Mouse (Mus musculus) embryonic facial prominence, embryonic 12.5 days (tissue): ENCODE results near the gene Ube3c. TPM values are rescaled to one million over a fixed set of nuclear protein-coding genes. Genes with fewer than 3 reads are reported as not detected.

ENCODE experiments used
- ATAC-seq: fragments of 200-750 bp; cut with Nextera tagmentation; 2 replicates; pipeline ENCODE4 v1.8.0; 2017; ENCODE audit not compliant: insufficient number of reproducible peaks, insufficient read depth, low FRiP score, low TSS enrichment
- H3K27ac ChIP-seq: fragments of 300-500 bp; sonication (generic); 2 replicates; pipeline ENCODE4 v1.5.1; 2016; ENCODE audit warnings: mild to moderate bottlenecking
- H3K27me3 ChIP-seq: fragments of 300-500 bp; sonication (generic); 2 replicates; pipeline ENCODE4 v1.6.1; 2016; ENCODE audit warnings: mild to moderate bottlenecking, moderate library complexity
- H3K36me3 ChIP-seq: fragments of 300-500 bp; sonication (generic); 2 replicates; pipeline ENCODE4 v1.6.1; 2016; ENCODE audit warnings: mild to moderate bottlenecking
- H3K4me1 ChIP-seq: fragments of 300-500 bp; sonication (generic); 2 replicates; pipeline ENCODE4 v1.6.1; 2016
- H3K4me2 ChIP-seq: fragments of 300-500 bp; sonication (generic); replicated peaks from 2 replicates; pipeline ENCODE4 v1.6.1; 2016; ENCODE audit warnings: mild to moderate bottlenecking, moderate library complexity
- H3K4me3 ChIP-seq: fragments of 300-500 bp; sonication (generic); 2 replicates; pipeline ENCODE4 v1.5.1; 2016; ENCODE audit warnings: mild to moderate bottlenecking
- H3K9ac ChIP-seq: fragments of 300-500 bp; sonication (generic); 2 replicates; pipeline ENCODE4 v1.6.1; 2016; ENCODE audit warnings: mild to moderate bottlenecking, moderate library complexity
- H3K9me3 ChIP-seq: fragments of 300-500 bp; sonication (generic); 2 replicates; pipeline ENCODE4 v1.6.1; 2016; ENCODE audit warnings: mild to moderate bottlenecking, moderate library complexity
- WGBS: fragments of 180-500 bp; shearing (Covaris S2); methylation state at CpG from one replicate; pipeline ENCODE4 v1.1.7; 2016; 5-methylcytosine and 5-hydroxymethylcytosine counted together
- polyA plus RNA-seq: library from polyadenylated mRNA; unstranded; fragments of >200 nt; fragmentation: Nextera tagmentation; extraction: Ambion mirVana; gene quantifications from 2 replicates; pipeline ENCODE4 v1.2.1, GENCODE M21; 2016

Gene Ube3c
- polyA plus RNA-seq, 1 experiment from 2014 or later = 39.5 TPM

GRCm38 (mm10) chr5:29685085-29685484, 116.0 kb downstream of the Ube3c start:
- no peaks in the 10 kb centered on the region for H3K9me3 ChIP-seq
- WGBS = 89% methylated on average over 4 of the region's 4 CpGs

GRCm38 (mm10) chr5:29687671-29688070, 118.6 kb downstream of the Ube3c start:
- no peaks in the 10 kb centered on the region for H3K4me1 ChIP-seq
- no peak overlapping the region for H3K4me3 ChIP-seq
- H3K27me3 ChIP-seq = no peaks in the 10 kb centered on the region
- no peak overlapping the region for H3K27ac ChIP-seq
- 53% methylated on average over 3 of the region's 3 CpGs for WGBS
- H3K9ac ChIP-seq = no peak overlapping the region
- no peak overlapping the region for H3K4me2 ChIP-seq
- no peaks in the 10 kb centered on the region for H3K36me3 ChIP-seq
- H3K9me3 ChIP-seq = no peaks in the 10 kb centered on the region
- ATAC-seq = no peak

More at GRCm38 (mm10) chr5:29685085-29685484, 116.0 kb downstream of the Ube3c start:
- Histone ChIP-seq H3K27me3 (no peaks in the 10 kb centered on the region), H3K36me3 (no peaks in the 10 kb centered on the region), H3K4me1 (no peaks in the 10 kb centered on the region), H3K27ac (no peak overlapping the region), H3K4me3 (no peak overlapping the region), H3K4me2 (no peak overlapping the region), H3K9ac (no peak overlapping the region)
- ATAC-seq = no peak

- ATAC-seq = no peak
- no peaks in the 10 kb centered on the region for H3K4me1 ChIP-seq
These were observed 119.3 kb downstream of the Ube3c start for GRCm38 (mm10) chr5:29688352-29688751.

GRCm38 (mm10) chr5:29698493-29698892, 129.5 kb downstream of the Ube3c start:
- Histone ChIP-seq H3K9me3 (no peaks in the 10 kb centered on the region), H3K4me1 (no peaks in the 10 kb centered on the region), H3K36me3 (no peaks in the 10 kb centered on the region), H3K27me3 (no peaks in the 10 kb centered on the region), H3K27ac (no peak overlapping the region), H3K9ac (no peak overlapping the region), H3K4me2 (no peak overlapping the region), H3K4me3 (no peak overlapping the region)
- no peak for ATAC-seq
- 80% methylated on average over 4 of the region's 4 CpGs for WGBS

More at GRCm38 (mm10) chr5:29688352-29688751, 119.3 kb downstream of the Ube3c start:
- H3K27ac ChIP-seq = no peak overlapping the region
- no peaks in the 10 kb centered on the region for H3K36me3 ChIP-seq
- no peak overlapping the region for H3K4me2 ChIP-seq
- H3K9ac ChIP-seq = no peak overlapping the region
- H3K9me3 ChIP-seq = no peaks in the 10 kb centered on the region
- H3K4me3 ChIP-seq = no peak overlapping the region
- 65% methylated on average over 7 of the region's 7 CpGs for WGBS
- H3K27me3 ChIP-seq = no peaks in the 10 kb centered on the region

GRCm38 (mm10) chr5:29699520-29700202, 130.6 kb downstream of the Ube3c start:
- no peak for ATAC-seq

GRCm38 (mm10) chr5:29707241-29707640, 138.2 kb downstream of the Ube3c start:
- ATAC-seq = no peak
- WGBS = 79% methylated on average over 4 of the region's 4 CpGs

More at GRCm38 (mm10) chr5:29699520-29700202, 130.6 kb downstream of the Ube3c start:
- Histone ChIP-seq H3K4me2 (no peak overlapping the region), H3K27me3 (no peaks in the 10 kb centered on the region), H3K36me3 (no peaks in the 10 kb centered on the region), H3K9me3 (no peaks in the 10 kb centered on the region), H3K27ac (no peak overlapping the region), H3K4me3 (no peak overlapping the region), H3K9ac (no peak overlapping the region), H3K4me1 (no peaks in the 10 kb centered on the region)
- WGBS = 86% methylated on average over 2 of the region's 2 CpGs

GRCm38 (mm10) chr5:29708258-29708657, 139.2 kb downstream of the Ube3c start:
- Histone ChIP-seq H3K9me3 (no peaks in the 10 kb centered on the region), H3K4me3 (no peak overlapping the region), H3K36me3 (no peaks in the 10 kb centered on the region), H3K27me3 (no peaks in the 10 kb centered on the region), H3K27ac (no peak overlapping the region), H3K4me1 (peaks cover 6% of the 10 kb centered on the region; the same call in 1 of the 2 replicates), H3K4me2 (no peak overlapping the region), H3K9ac (no peak overlapping the region)
- 13% methylated on average over 5 of the region's 5 CpGs for WGBS
- no peak for ATAC-seq

More at GRCm38 (mm10) chr5:29707241-29707640, 138.2 kb downstream of the Ube3c start:
- no peak overlapping the region for H3K4me2 ChIP-seq
- no peaks in the 10 kb centered on the region for H3K9me3 ChIP-seq
- no peak overlapping the region for H3K4me3 ChIP-seq
- H3K27me3 ChIP-seq = no peaks in the 10 kb centered on the region
- H3K4me1 ChIP-seq = peaks cover 6% of the 10 kb centered on the region; the same call in 1 of the 2 replicates
- no peak overlapping the region for H3K27ac ChIP-seq
- no peaks in the 10 kb centered on the region for H3K36me3 ChIP-seq
- no peak overlapping the region for H3K9ac ChIP-seq

GRCm38 (mm10) chr5:29711631-29712030, 142.6 kb downstream of the Ube3c start:
- Histone ChIP-seq H3K36me3 (no peaks in the 10 kb centered on the region), H3K27me3 (no peaks in the 10 kb centered on the region), H3K27ac (no peak overlapping the region), H3K9me3 (no peaks in the 10 kb centered on the region), H3K4me2 (no peak overlapping the region), H3K4me1 (peaks cover 6% of the 10 kb centered on the region; the same call in 1 of the 2 replicates), H3K9ac (no peak overlapping the region), H3K4me3 (no peak overlapping the region)
- ATAC-seq = no peak

- ATAC-seq = no peak
- Histone ChIP-seq H3K9me3 (no peaks in the 10 kb centered on the region), H3K4me2 (no peak overlapping the region), H3K36me3 (no peaks in the 10 kb centered on the region), H3K27ac (no peak overlapping the region), H3K4me1 (peaks cover 6% of the 10 kb centered on the region; the same call in 1 of the 2 replicates), H3K9ac (no peak overlapping the region), H3K27me3 (no peaks in the 10 kb centered on the region), H3K4me3 (no peak overlapping the region)
- WGBS = 61% methylated on average over 1 of the region's 1 CpGs
These were observed 143.9 kb downstream of the Ube3c start for GRCm38 (mm10) chr5:29712906-29713305.

GRCm38 (mm10) chr5:29721159-29721558, 152.1 kb downstream of the Ube3c start:
- WGBS = 11% methylated on average over 1 of the region's 1 CpGs
- no peak overlapping the region for H3K4me3 ChIP-seq
- H3K27ac ChIP-seq = no peak overlapping the region
- H3K4me2 ChIP-seq = no peak overlapping the region
- no peaks in the 10 kb centered on the region for H3K36me3 ChIP-seq
- H3K4me1 ChIP-seq = no peaks in the 10 kb centered on the region
- H3K27me3 ChIP-seq = no peaks in the 10 kb centered on the region
- H3K9ac ChIP-seq = no peak overlapping the region
- no peak for ATAC-seq
- H3K9me3 ChIP-seq = no peaks in the 10 kb centered on the region

- Histone ChIP-seq H3K4me2 (no peak overlapping the region), H3K9me3 (no peaks in the 10 kb centered on the region), H3K27me3 (no peaks in the 10 kb centered on the region), H3K9ac (no peak overlapping the region), H3K27ac (no peak overlapping the region), H3K36me3 (no peaks in the 10 kb centered on the region), H3K4me1 (no peaks in the 10 kb centered on the region), H3K4me3 (no peak overlapping the region)
- ATAC-seq = no peak
- WGBS = 82% methylated on average over 2 of the region's 2 CpGs
These were observed 156.3 kb downstream of the Ube3c start for GRCm38 (mm10) chr5:29725369-29725768.
